Mouse (Mus musculus): ENCODE data around the gene Spout1.
"Not testable (repeated sequence)": the region's sequence is repeated elsewhere in the genome, so short reads cannot be mapped to it uniquely, and the experiment has no call there.

The Spout1 gene

DNA sequence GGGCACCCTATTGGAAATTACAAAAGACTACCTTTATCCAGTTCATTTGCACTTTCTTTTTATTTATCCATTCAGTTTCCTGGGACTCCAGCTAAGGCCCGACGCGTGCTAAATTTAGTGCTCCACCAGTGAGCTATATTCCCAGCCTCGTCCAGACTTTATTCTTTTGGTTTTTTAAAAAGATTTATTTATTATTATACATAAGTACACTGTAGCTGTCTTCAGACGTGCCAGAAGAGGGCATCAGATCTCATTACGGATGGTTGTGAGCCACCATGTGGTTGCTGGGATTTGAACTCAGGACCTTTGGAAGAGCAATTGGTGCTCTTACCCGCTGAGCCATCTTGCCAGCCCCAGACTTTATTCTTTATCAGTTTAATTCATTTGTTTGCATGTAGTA is 452 bp upstream of the Spout1 start:
- not testable (repeated sequence) for DNase-seq (ENCODE audit: low spot score)

- DNase-seq (ENCODE audit: low spot score), result no peak
Measured at GRCm38 (mm10) chr2:30176561-30176960, 1.7 kb downstream of the Spout1 start.

DNA sequence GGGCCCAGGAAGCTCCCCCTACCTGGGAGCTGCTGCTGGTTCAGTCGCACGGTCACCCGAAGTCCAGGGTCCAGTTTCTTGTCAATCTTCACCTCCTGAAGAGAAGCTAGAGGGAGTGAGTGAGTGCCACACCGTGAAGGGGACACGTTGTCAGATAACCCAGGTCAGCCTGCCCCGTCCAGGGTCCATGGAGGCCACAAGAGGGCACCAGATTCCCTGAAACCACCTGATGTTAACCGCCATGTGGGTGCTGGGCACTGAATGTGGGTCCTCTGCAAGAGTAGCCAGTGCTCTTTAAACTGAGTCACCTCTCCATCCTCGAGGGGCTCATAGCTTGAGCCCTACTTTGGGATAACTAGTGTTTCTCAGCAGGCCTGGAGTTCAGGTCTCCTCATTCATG is 2.4 kb downstream of the Spout1 start:
- no peak for DNase-seq (ENCODE audit: low spot score)

GRCm38 (mm10) chr2:30173541-30174240 is 4.6 kb downstream of the Spout1 start:
- DNase-seq (ENCODE audit: low spot score), result no peak

- DNase-seq (ENCODE audit: low spot score), result no peak
Measured at GRCm38 (mm10) chr2:30171997-30172382, 6.3 kb downstream of the Spout1 start.

GRCm38 (mm10) chr2:30171371-30171996 is 6.8 kb downstream of the Spout1 start, which contains the start of gene Endog:
Endog (plus strand) TSS chr2:30171493.
- DNase-seq (ENCODE audit: low spot score), result peak; percentile 86

GRCm38 (mm10) chr2:30166677-30167076 is 11.6 kb downstream of the Spout1 start:
- no peak for DNase-seq (ENCODE audit: low spot score)

DNA sequence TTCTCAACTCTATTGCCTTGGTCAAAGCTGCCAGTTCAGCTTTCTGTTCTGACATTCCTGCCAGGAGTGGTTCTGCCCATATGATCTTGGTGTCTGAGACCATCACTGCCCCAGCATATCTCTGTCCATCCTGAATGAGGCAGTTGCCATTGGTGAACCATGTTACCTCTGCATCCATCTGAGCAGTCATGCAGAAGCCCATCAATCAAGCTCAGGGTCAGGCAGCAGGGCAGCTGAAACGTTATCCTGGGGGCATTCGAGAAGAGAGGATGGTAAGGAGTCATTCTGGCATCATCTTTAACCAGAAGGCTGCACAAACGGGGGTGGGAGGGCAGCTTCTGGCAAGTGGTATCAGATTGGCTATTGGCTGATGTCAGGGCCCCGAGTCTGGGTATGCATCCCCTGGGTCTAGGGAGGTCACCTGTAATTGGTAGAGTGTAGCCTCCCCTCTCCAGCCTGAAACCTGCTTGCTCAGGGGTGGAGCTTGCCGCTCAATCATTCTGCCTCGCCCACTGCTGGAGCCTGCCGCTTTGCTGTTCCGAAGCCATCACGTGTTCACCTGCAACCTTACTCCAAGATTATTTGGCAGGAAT is 13.8 kb downstream of the Spout1 start:
- DNase-seq (ENCODE audit: low spot score), result no peak

DNA sequence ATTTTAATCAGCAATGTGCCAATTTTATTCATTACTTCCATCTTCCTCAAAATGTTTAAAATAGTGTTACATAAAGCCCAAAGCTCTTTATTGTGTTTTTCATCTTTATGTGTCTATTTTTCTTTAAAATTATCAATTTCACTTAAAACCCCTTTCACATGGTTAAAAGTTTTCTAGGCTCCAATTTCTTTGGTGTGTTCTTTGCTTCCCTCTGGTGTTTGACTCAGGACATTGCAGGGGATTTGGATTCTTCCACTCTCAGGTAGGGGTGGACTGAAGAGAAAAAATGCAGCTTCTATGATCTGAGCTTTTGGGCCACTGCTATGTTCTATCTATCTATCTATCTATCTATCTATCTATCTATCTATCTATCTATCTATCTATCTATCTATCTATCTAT is 16.4 kb downstream of the Spout1 start:
- DNase-seq (ENCODE audit: low spot score), result no peak

GRCm38 (mm10) chr2:30159871-30160270 is 18.4 kb downstream of the Spout1 start:
- DNase-seq (ENCODE audit: low spot score), result not testable (repeated sequence)

GRCm38 (mm10) chr2:30152616-30153015 is 25.6 kb downstream of the Spout1 start:
- no peak for DNase-seq (ENCODE audit: low spot score)

GRCm38 (mm10) chr2:30151840-30152239 is 26.4 kb downstream of the Spout1 start:
- no peak for DNase-seq (ENCODE audit: low spot score)

GRCm38 (mm10) chr2:30147466-30147865 is 30.8 kb downstream of the Spout1 start:
- peak; percentile 53 for DNase-seq (ENCODE audit: low spot score)

DNA sequence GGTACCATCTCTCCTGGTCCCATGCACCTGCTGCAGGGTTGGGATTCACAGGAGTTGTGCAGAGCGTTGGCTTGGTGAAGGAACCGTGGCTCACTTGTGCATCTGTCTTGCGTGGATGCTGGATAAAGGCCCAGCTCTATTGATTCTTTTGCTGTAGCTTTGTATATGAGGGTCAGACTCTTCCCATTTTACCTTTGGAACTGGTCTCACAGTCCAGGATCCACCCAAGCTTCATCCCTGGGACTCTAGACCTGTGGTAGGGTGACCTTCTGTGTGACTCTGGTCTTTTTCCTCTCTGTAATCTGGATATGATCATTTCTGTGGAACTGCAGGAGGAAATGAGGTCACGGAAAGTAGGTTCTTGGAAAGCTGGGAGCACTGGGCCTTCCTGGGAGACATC is 33.8 kb downstream of the Spout1 start:
- no peak for DNase-seq (ENCODE audit: low spot score)

- DNase-seq (ENCODE audit: low spot score), result not testable (repeated sequence)
Measured at GRCm38 (mm10) chr2:30140021-30140420, 38.2 kb downstream of the Spout1 start.

- DNase-seq (ENCODE audit: low spot score), result no peak
Measured at GRCm38 (mm10) chr2:30136458-30136857, 41.8 kb downstream of the Spout1 start.

- DNase-seq (ENCODE audit: low spot score), result no peak
Measured at GRCm38 (mm10) chr2:30134928-30135620, 43.2 kb downstream of the Spout1 start.

DNA sequence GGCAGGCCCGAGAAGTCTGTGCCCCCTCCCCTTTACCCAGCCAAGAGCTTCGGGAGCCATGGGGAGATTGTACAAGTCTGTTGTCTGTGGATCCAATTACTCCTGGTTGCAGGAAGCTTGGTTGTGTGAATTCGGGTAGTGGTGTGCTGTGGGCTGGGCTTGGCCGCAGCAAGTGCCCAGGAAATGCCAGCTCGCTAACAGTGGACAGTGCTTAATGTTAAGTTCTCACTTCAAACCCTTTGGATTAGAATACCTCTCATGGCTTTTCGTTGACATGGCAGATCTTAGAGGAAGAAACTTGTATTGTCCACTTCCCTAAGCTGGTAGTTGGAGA is 43.9 kb downstream of the Spout1 start:
- no peak for DNase-seq (ENCODE audit: low spot score)

DNA sequence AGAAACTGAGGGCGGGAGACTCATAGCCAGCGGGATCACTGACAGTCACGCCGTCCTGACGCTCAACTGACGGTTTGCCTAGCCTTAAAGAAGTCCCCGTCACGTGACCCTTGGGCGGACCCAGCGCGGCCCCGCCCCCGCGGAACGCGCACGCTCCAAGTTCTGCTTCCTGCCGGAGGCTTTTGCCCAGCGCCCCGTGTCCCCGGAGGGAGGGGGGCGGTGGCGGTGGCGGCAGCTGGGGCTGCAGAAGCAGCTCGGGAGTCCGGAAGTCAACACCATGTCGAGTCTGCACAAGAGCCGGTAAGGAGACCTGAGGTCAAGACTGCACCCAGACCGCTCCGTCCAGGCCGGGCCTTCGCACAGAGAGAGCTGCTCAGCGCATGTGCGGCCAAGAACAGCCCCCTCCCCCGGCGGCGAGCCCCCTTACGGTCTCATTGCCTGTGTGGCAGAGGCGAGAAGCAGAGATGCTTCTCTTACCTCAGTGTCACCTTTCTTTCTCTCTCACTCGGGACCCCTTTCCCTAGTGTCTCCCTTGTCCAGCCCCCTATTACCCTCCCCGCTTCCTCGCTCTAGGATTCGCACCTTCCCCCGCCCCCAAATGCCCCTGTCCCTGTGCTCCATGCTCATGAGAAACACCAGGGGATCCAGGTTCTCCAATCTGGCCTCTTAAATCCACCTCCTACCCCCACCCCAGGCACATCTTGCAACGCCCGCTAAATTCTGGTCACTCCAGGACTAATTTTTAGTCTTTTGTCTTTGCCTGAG is 44.5 kb downstream of the Spout1 start, which contains the start of gene Tbc1d13:
Gene Tbc1d13 (plus strand): TSS at position 134 of the 765 bp plus-strand sequence.
- DNase-seq (ENCODE audit: low spot score), result peak; percentile 97

- peak; percentile 48 for DNase-seq (ENCODE audit: low spot score)
Measured at GRCm38 (mm10) chr2:30132801-30133612, 45.3 kb downstream of the Spout1 start.

DNA sequence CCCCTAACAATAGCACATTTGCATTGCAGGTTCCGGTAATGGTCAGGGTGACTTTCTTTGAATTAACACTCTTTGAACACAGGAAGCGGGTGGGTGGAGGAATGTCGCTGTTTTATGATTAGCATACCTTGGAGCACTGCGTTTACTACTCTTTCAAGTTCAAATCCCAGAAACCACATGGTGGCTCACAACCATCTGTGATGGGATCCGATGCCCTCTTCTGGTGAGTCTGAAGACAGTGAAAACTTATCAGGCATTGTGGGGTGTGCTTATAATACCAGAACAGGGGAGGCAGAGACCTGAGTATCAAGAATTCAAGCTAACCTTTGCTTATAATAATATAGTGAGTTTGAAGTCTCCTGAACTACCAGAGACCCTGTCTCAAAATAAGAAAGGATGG is 47.0 kb downstream of the Spout1 start:
- not testable (repeated sequence) for DNase-seq (ENCODE audit: low spot score)

Data from urinary bladder, postnatal 14 days (tissue).